Mouse (Mus musculus) spleen, adult 18-20 months (tissue): ENCODE measurements around the gene Adra2b.

Experiments used
- DNase-seq, 2 experiments: peaks; one replicate each; pipeline ENCODE4 v3.0.0; 2022; ENCODE audit warnings: mixed read lengths in 2 of 2

The Adra2b gene

GRCm38 (mm10) chr2:127362459-127363281, at the start of gene Adra2b:
Adra2b (plus strand) TSS chr2:127363208.
- DNase-seq, result peak; percentile 57 to 79

- DNase-seq, result no peak
Measured at GRCm38 (mm10) chr2:127313878-127314277, 49.1 kb upstream of the Adra2b start.

GRCm38 (mm10) chr2:127314467-127315154, 48.4 kb upstream of the Adra2b start:
- peak; percentile 61 to 77 for DNase-seq

- DNase-seq, result no peak
Measured at GRCm38 (mm10) chr2:127315155-127315470, 47.9 kb upstream of the Adra2b start.

- no peak for DNase-seq
Measured at GRCm38 (mm10) chr2:127316431-127316830, 46.6 kb upstream of the Adra2b start.

- no peak for DNase-seq
Measured at GRCm38 (mm10) chr2:127318136-127318535, 44.9 kb upstream of the Adra2b start.

GRCm38 (mm10) chr2:127319071-127319470, 43.9 kb upstream of the Adra2b start:
- DNase-seq, result no peak

- peak in 1 of 2 experiments; percentile 4 for DNase-seq
Measured at GRCm38 (mm10) chr2:127322671-127323285, 40.2 kb upstream of the Adra2b start.

GRCm38 (mm10) chr2:127323667-127324066, 39.3 kb upstream of the Adra2b start:
- peak in 1 of 2 experiments; percentile 5 for DNase-seq

GRCm38 (mm10) chr2:127324456-127324855, 38.6 kb upstream of the Adra2b start:
- DNase-seq, result no peak

GRCm38 (mm10) chr2:127328090-127328851, 34.7 kb upstream of the Adra2b start:
- no peak for DNase-seq

- DNase-seq, result peak; percentile 44 to 48
Measured at GRCm38 (mm10) chr2:127332807-127333570, 30.0 kb upstream of the Adra2b start.

GRCm38 (mm10) chr2:127333945-127334603, 28.9 kb upstream of the Adra2b start:
- peak; percentile 44 to 51 for DNase-seq

GRCm38 (mm10) chr2:127335078-127335541, 27.9 kb upstream of the Adra2b start:
- DNase-seq, result peak; percentile 81 to 85

- peak; percentile 99 for DNase-seq
Measured at GRCm38 (mm10) chr2:127335767-127336496, 27.1 kb upstream of the Adra2b start, which contains the start of gene Dusp2. Dusp2 (plus strand) TSS chr2:127336159.

- DNase-seq, result no peak
Measured at GRCm38 (mm10) chr2:127336497-127336832, 26.5 kb upstream of the Adra2b start.

- no peak for DNase-seq
Measured at GRCm38 (mm10) chr2:127336885-127337284, 26.1 kb upstream of the Adra2b start.

GRCm38 (mm10) chr2:127337531-127337930, 25.5 kb upstream of the Adra2b start:
- peak; percentile 42 to 51 for DNase-seq

GRCm38 (mm10) chr2:127338012-127338411, 25.0 kb upstream of the Adra2b start:
- DNase-seq, result peak; percentile 68 to 70

- DNase-seq, result no peak
Measured at GRCm38 (mm10) chr2:127338416-127338815, 24.6 kb upstream of the Adra2b start, which contains the start of gene Astl. Astl (plus strand) TSS chr2:127338639.

GRCm38 (mm10) chr2:127338833-127339232, 24.2 kb upstream of the Adra2b start:
- DNase-seq, result peak; percentile 57 to 58
